In the genomic region with DNA sequence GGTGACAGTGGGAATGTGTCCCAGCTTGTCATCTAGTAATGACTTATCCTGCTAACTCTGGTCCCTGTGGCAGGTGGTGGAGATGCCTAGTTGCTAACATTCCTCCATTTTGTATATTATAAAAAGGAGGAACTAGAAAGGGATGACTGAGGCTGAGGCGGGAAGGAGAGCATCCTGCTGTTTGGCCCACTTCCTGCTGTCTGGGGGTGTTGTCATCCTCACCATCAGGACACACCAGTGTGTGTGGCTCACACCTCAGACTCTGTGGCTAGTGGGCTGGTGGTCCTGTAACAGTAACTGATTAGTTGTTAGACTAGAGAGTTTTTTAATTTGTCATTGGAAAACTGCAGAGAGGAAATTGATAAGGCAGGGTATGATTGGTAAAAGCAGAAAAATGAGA, we compare ENCODE assay signal across 37 mouse cellular contexts. TPM values are rescaled to one million over a fixed set of nuclear protein-coding genes. Genes with fewer than 3 reads are reported as not detected.
"Had no signal": no experiment of that assay in that cellular context is flagged by ENCODE, and none has a peak within 500 bp of the region (broad histone marks: within the 10 kb centered on the region; RNA-seq: fewer than 3 reads in every experiment).

No protein-coding gene starts in this region.

- H3K27ac ChIP-seq: gastrocnemius, adult 2 months; heart, adult 2 months; heart, embryonic 13.5 days; heart, embryonic 15.5 days; hindbrain, embryonic 13.5 days; hindbrain, embryonic 15.5 days; hindbrain, postnatal 0 days; limb, embryonic 10.5 days; limb, embryonic 12.5 days; liver, embryonic 12.5 days; liver, embryonic 14.5 days had no signal

- H3K4me3 ChIP-seq: gastrocnemius, adult 2 months; heart, adult 2 months; heart, embryonic 13.5 days; heart, embryonic 15.5 days; hindbrain, embryonic 13.5 days; hindbrain, embryonic 15.5 days; limb, embryonic 10.5 days; limb, embryonic 12.5 days; liver, embryonic 12.5 days had no signal

- H3K9ac ChIP-seq: heart, embryonic 13.5 days; heart, embryonic 15.5 days; hindbrain, embryonic 13.5 days; hindbrain, embryonic 15.5 days; limb, embryonic 12.5 days; liver, embryonic 12.5 days; liver, embryonic 14.5 days had no signal

- H3K9me3 ChIP-seq: heart, embryonic 13.5 days; heart, embryonic 15.5 days; hindbrain, embryonic 15.5 days; limb, embryonic 10.5 days; limb, embryonic 12.5 days; liver, embryonic 12.5 days had no signal

- H3K36me3 ChIP-seq: heart, embryonic 13.5 days; heart, embryonic 15.5 days; hindbrain, embryonic 13.5 days; hindbrain, embryonic 15.5 days; limb, embryonic 10.5 days; limb, embryonic 12.5 days; liver, embryonic 12.5 days had no signal

- H3K4me2 ChIP-seq: heart, embryonic 11.5 days; heart, embryonic 13.5 days; heart, embryonic 15.5 days; hindbrain, embryonic 13.5 days; hindbrain, embryonic 15.5 days; limb, embryonic 12.5 days; liver, embryonic 12.5 days had no signal

- H3K4me1 ChIP-seq: heart, embryonic 13.5 days; heart, embryonic 15.5 days; hindbrain, embryonic 13.5 days; hindbrain, embryonic 15.5 days; limb, embryonic 10.5 days; limb, embryonic 12.5 days; liver, embryonic 12.5 days had no signal

- DNase-seq: gastrocnemius, adult 2 months; gastrocnemius, postnatal 10 days; gastrocnemius, postnatal 25 days; heart, adult 11 months; heart, adult 2 months; heart, postnatal 14 days; heart, postnatal 36 days; kidney, adult 11 months; kidney, adult 2 months; kidney, adult 9 months; kidney, postnatal 10 days; kidney, postnatal 25 days; layer of hippocampus, adult 9-11 months; layer of hippocampus, postnatal 36 days; liver had no signal

- H3K27me3 ChIP-seq: heart, embryonic 13.5 days; heart, embryonic 15.5 days; hindbrain, embryonic 13.5 days; hindbrain, embryonic 15.5 days; limb, embryonic 12.5 days; liver, embryonic 12.5 days had no signal

- ATAC-seq: hindbrain, postnatal 0 days; intestine, embryonic 16.5 days; liver, embryonic 12.5 days had no signal

RNA-seq across cellular contexts. Expression of gene Mefv, which starts 17.0 kb away (rescaled TPM):
- total RNA-seq: gastrocnemius, adult 2 months; gastrocnemius, postnatal 10 days; gastrocnemius, postnatal 25 days; gastrocnemius, postnatal 4 days; heart, adult 2 months; heart, postnatal 14 days; heart, postnatal 36 days; hindbrain, postnatal 0 days; layer of hippocampus, adult 18-20 months; layer of hippocampus, adult 8-10 months; layer of hippocampus, postnatal 14 days; layer of hippocampus, postnatal 36 days; left cerebral cortex, adult 18-20 months; left cerebral cortex, adult 8-10 months; left cerebral cortex, postnatal 10 days; left cerebral cortex, postnatal 36 days had no signal
- polyA plus RNA-seq: frontal cortex, adult 2 months; heart, embryonic 11.5 days; heart, embryonic 15.5 days; hindbrain, embryonic 11.5 days; hindbrain, embryonic 13.5 days; hindbrain, embryonic 15.5 days; hindbrain, postnatal 0 days; kidney, embryonic 16.5 days; limb, embryonic 10.5 days; limb, embryonic 12.5 days had no signal
